Mouse (Mus musculus): ENCODE data around the gene Slc1a3. TPM values are rescaled to one million over a fixed set of nuclear protein-coding genes. Genes with fewer than 3 reads are reported as not detected.

The Slc1a3 gene
- polyA plus RNA-seq (2012; rRNA removed), result 20.8 and 22.2 TPM in 2 replicates

GRCm38 (mm10) chr15:8710146-8711006 is at the start of gene Slc1a3:
TSS of gene Slc1a3 (minus strand) at chr15:8710764.

Other genes with a start within 250 kb of the Slc1a3 start
- not detected in 2 replicates for gene Gm2310, start 190.8 kb downstream of the Slc1a3 start, polyA plus RNA-seq (2012; rRNA removed)

Data from ovary, adult 2 months (tissue).